Mouse (Mus musculus) bone marrow, adult 2 months (tissue): ENCODE results near the gene Sh3bp1.

Source experiments
- CTCF ChIP-seq: fragments of 200-500 bp; IDR thresholded peaks from 2 replicates; pipeline ENCODE4 v1.5.1; 2011; ENCODE audit warnings: low read length, control low read depth; ENCODE audit not compliant: control insufficient read depth, insufficient read depth
- POLR2A ChIP-seq: fragments of 200-500 bp; IDR thresholded peaks from 2 replicates; pipeline ENCODE4 v1.6.1; 2011; ENCODE audit warnings: low read depth, mild to moderate bottlenecking, control low read depth, low read length, borderline replicate concordance; ENCODE audit not compliant: control insufficient read depth

DNA sequence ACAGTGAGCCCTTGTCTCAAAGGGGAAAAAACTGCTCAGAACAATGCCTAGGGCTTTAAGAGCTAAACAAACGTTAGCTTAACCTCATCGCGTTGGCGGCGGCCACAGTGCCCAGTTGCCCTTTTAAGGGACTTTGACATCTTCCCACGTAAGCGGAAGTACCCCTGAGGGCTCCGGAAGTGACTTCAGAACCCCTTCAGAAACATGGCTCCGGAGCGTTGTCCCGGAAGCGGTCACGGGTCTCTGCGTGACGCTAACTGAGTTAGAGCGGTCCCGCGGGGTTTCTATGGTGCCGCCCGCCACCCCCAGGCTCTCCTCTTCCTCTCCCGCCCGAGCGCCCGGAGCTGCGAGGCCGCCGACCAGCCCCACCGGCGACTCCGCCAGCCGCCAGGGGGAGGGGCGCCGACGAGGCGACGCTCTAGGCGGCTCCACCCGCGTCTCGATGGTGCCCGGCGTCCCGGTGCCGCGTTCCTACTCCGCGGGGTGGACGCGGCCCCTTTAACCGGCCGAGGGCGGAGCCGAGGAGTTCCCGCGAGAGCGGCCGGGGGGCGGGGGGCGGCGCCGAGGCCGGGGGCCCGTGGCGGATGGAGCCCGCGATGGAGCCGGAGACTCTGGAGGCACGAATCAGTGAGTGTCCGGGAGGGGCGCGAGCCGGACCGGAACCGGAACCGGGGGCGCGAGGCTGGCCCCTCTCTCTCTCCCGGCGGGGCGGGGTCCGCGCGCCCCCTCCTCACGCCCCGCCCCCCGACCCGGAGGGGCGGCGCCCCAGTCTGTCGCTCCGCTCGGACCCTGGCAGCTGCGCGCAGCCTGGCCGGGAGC, 22.4 kb upstream of the Sh3bp1 start, which contains the start of gene Gga1:
- no peak; the same call in 1 of the 2 replicates for TF ChIP-seq CTCF
- TF ChIP-seq POLR2A, result peak; percentile 53; the same call in 1 of the 2 replicates
